Mouse (Mus musculus) forebrain, embryonic 13.5 days (tissue): ENCODE results near the gene Rangrf. TPM values are rescaled to one million over a fixed set of nuclear protein-coding genes. Genes with fewer than 3 reads are reported as not detected.

Experiments used
- ATAC-seq: fragments of 200-750 bp; cut with Nextera tagmentation; 2 replicates; pipeline ENCODE4 v1.8.0; 2017
- H3K27ac ChIP-seq: fragments of 300-500 bp; sonication (generic); 2 replicates; pipeline ENCODE4 v1.5.1; 2015; ENCODE audit warnings: inconsistent platforms, mild to moderate bottlenecking, moderate library complexity
- H3K27me3 ChIP-seq: fragments of 300-500 bp; sonication (generic); 2 replicates; pipeline ENCODE4 v1.6.1; 2015; ENCODE audit warnings: mild to moderate bottlenecking, inconsistent platforms
- H3K36me3 ChIP-seq: fragments of 300-500 bp; sonication (generic); 2 replicates; pipeline ENCODE4 v1.6.1; 2015; ENCODE audit warnings: mild to moderate bottlenecking, inconsistent platforms; ENCODE audit not compliant: poor library complexity, severe bottlenecking
- H3K4me1 ChIP-seq: fragments of 300-500 bp; sonication (generic); 2 replicates; pipeline ENCODE4 v1.6.1; 2015; ENCODE audit warnings: inconsistent platforms
- H3K4me2 ChIP-seq: fragments of 300-500 bp; sonication (generic); 2 replicates; pipeline ENCODE4 v1.6.1; 2015; ENCODE audit warnings: inconsistent platforms, mild to moderate bottlenecking, moderate library complexity
- H3K4me3 ChIP-seq: fragments of 300-500 bp; sonication (generic); 2 replicates; pipeline ENCODE4 v1.5.1; 2015; ENCODE audit warnings: mild to moderate bottlenecking, inconsistent platforms
- H3K9ac ChIP-seq: fragments of 300-500 bp; sonication (generic); 2 replicates; pipeline ENCODE4 v1.6.1; 2015; ENCODE audit warnings: mild to moderate bottlenecking, inconsistent platforms
- H3K9me3 ChIP-seq: fragments of 300-500 bp; sonication (generic); replicated peaks from 2 replicates; pipeline ENCODE4 v1.6.1; 2016; ENCODE audit warnings: inconsistent platforms
- WGBS: fragments of 180-500 bp; shearing (Covaris S2); methylation state at CpG from one replicate; pipeline ENCODE4 v1.1.7; 2015; 5-methylcytosine and 5-hydroxymethylcytosine counted together
- polyA plus RNA-seq: library from polyadenylated mRNA; unstranded; fragments of >200 nt; fragmentation: Nextera tagmentation; extraction: Ambion mirVana; gene quantifications from 2 replicates; pipeline ENCODE4 v1.2.1, GENCODE M21; 2015

The Rangrf gene
- polyA plus RNA-seq, 1 experiment from 2014 or later, result 49.3 TPM

DNA sequence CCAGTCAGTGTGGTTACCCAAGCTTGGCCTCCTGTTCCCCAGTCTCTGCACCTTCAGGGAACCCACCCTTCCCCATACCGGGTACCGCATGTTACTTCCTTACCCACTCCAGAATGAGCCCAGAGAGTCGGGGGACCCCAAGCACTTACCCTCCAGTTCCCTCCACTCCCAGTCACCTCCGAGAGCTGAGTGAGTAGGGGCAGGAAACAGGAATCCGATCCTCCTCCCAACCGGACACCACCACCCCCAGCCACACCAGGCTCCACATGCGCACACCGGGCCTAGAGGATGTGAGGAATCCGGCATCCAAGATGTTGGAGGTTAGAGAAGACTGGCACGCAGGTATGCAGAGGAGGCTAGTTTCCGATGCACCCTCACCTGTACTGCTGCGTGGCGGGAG lies 18.3 kb downstream of the Rangrf start:
- Histone ChIP-seq H3K4me2 (no peak overlapping the region), H3K36me3 (no peaks in the 10 kb centered on the region), H3K27ac (peak overlapping the region; percentile 14; the same call in 1 of the 2 replicates), H3K4me1 (peaks cover 16% of the 10 kb centered on the region), H3K9ac (no peak overlapping the region), H3K4me3 (no peak overlapping the region), H3K27me3 (peaks cover 52% of the 10 kb centered on the region), H3K9me3 (no peaks in the 10 kb centered on the region)
- WGBS, result 35% methylated on average over 13 of the region's 13 CpGs
- no peak for ATAC-seq

DNA sequence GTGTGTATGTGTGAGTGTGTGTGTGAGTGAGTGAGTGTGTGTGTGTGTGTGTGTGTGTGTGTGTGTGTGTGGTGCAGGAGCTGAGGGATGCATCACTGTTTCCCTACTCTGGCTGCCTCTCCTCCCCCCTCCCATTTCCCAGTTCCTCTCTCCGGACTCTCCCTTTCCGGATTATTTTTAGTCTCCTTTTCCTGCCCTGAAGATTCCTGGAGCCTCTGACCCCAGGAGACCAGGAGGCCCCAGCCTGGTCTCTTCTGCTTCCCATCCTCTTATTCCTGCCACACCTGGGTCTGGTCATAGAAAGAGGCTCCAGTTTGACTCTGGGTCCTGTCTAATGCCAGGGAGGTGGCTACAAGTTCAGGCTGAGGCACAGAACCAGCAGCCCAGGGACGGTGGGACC lies 18.9 kb downstream of the Rangrf start:
- H3K9ac ChIP-seq, result no peak overlapping the region
- H3K4me1 ChIP-seq, result peaks cover 16% of the 10 kb centered on the region
- H3K27me3 ChIP-seq, result peaks cover 58% of the 10 kb centered on the region
- peak overlapping the region; percentile 14; the same call in 1 of the 2 replicates for H3K27ac ChIP-seq
- no peak overlapping the region for H3K4me3 ChIP-seq
- no peak overlapping the region for H3K4me2 ChIP-seq
- 47% methylated on average over 3 of the region's 3 CpGs for WGBS
- ATAC-seq, result no peak
- no peaks in the 10 kb centered on the region for H3K36me3 ChIP-seq
- no peaks in the 10 kb centered on the region for H3K9me3 ChIP-seq

DNA sequence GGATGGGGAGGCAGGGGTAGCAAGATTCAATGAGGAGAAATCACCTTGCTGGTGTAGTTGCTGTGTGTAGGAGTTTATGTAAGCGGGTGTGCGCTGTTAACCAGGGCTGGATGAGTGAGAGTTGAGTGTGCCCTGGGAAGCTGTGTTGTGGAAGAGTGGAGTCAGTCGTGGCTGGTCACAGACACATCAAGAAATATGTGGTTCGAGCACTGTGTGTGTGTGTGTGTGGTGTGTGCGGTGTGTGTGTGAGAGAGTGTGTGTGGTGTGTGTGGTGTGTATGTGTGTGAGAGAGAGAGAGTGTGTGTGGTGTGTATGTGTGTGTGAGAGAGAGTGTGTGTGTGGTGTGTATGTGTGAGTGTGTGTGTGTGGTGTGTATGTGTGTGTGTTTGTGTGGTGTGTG lies 19.5 kb downstream of the Rangrf start:
- Histone ChIP-seq H3K4me2 (peak overlapping the region; percentile 65), H3K4me1 (peaks cover 16% of the 10 kb centered on the region), H3K27ac (no peak overlapping the region), H3K27me3 (peaks cover 61% of the 10 kb centered on the region), H3K9ac (0 out of 2 replicates have a peak overlapping the region, but pooled peaks have one; percentile 66), H3K9me3 (no peaks in the 10 kb centered on the region), H3K4me3 (peak overlapping the region; percentile 40; the same call in 1 of the 2 replicates), H3K36me3 (no peaks in the 10 kb centered on the region)
- WGBS, result 71% methylated on average over 5 of the region's 5 CpGs
- ATAC-seq, result no peak

DNA sequence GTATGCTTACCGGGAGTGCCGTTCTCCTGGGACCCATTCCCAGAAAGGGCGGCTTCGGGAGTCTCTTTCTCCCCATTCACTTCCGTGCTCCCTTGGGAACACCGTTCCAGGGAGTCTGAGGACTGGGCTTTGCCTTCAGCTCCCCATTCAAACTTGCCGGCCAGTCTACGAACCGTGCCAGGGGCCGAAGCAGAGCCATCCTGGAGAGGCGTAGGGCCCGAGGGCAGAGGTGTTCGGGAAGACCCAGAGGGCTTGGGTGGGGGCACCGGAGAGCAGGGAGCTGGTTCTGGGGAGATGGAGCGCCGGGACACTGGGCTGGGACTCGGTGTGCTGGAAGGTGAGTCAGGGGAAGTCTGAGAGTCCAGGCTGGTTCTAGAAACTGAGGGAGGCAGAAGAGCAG lies 20.6 kb downstream of the Rangrf start:
- H3K9me3 ChIP-seq, result no peaks in the 10 kb centered on the region
- under 1% methylated on average over 17 of the region's 17 CpGs for WGBS
- ATAC-seq, result no peak
- H3K4me1 ChIP-seq, result peaks cover 16% of the 10 kb centered on the region
- peak overlapping the region; percentile 40 for H3K4me3 ChIP-seq
- H3K36me3 ChIP-seq, result no peaks in the 10 kb centered on the region
- H3K4me2 ChIP-seq, result peak overlapping the region; percentile 65
- peaks cover 61% of the 10 kb centered on the region for H3K27me3 ChIP-seq
- H3K9ac ChIP-seq, result peak overlapping the region; percentile 66
- no peak overlapping the region for H3K27ac ChIP-seq

DNA sequence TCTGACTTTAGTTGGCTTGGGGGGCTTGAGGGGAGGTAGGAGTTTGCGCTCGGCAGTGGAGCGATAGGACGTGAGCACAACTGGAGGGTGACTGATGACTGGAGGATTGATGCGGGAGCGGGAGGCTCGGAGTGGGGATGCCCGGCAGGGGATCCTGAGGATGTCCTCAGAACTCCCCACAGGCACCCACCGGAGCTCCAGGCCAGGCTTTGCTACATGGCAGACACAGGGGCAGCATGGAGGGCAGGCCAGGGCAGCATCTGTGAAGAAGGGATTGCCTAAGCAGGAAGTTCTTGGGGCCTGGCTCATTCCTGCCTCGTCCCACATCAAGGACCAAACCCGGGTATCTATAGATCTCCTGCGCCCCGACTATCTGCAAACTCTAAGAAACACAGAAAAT lies 21.1 kb downstream of the Rangrf start:
- no peak overlapping the region for H3K27ac ChIP-seq
- no peaks in the 10 kb centered on the region for H3K36me3 ChIP-seq
- no peaks in the 10 kb centered on the region for H3K9me3 ChIP-seq
- H3K4me2 ChIP-seq, result peak overlapping the region; percentile 65
- peaks cover 61% of the 10 kb centered on the region for H3K27me3 ChIP-seq
- no peak for ATAC-seq
- H3K4me3 ChIP-seq, result peak overlapping the region; percentile 40
- H3K4me1 ChIP-seq, result peaks cover 16% of the 10 kb centered on the region
- no peak overlapping the region for H3K9ac ChIP-seq
- WGBS, result 14% methylated on average over 13 of the region's 13 CpGs

DNA sequence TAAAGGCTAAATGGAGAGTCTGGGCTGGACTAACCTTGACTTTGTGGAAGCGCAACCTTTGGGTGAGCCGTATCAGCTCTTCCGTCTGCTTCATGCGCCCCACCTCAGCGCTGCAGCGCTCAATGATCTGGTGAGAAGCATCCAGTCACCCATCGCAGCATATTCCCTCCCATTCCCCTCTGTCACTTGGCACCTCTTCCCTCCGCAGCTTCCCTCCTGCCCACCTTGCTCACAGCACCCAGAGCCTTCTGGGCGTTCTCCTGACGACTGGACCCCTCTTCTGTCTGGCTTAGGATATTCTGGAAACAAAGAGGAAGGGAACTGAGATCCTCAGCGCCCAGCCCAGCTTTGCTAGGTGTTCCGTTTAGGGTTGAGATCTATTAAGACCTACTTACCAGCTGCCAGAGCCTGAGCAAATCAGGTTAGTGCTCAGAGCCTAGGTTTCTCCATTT lies 27.4 kb downstream of the Rangrf start:
- peak overlapping the region; percentile 11 for H3K27ac ChIP-seq
- peak overlapping the region; percentile 49 for H3K4me2 ChIP-seq
- no peaks in the 10 kb centered on the region; the same call in 1 of the 2 replicates for H3K36me3 ChIP-seq
- H3K9me3 ChIP-seq, result no peaks in the 10 kb centered on the region
- peak overlapping the region; percentile 54 for H3K9ac ChIP-seq
- H3K4me1 ChIP-seq, result peaks cover 3% of the 10 kb centered on the region; the same call in 1 of the 2 replicates
- peak overlapping the region; percentile 21 for H3K4me3 ChIP-seq
- 3% methylated on average over 11 of the region's 12 CpGs for WGBS
- peaks cover 31% of the 10 kb centered on the region for H3K27me3 ChIP-seq
- ATAC-seq, result peak; percentile 36; the same call in 1 of the 2 replicates

DNA sequence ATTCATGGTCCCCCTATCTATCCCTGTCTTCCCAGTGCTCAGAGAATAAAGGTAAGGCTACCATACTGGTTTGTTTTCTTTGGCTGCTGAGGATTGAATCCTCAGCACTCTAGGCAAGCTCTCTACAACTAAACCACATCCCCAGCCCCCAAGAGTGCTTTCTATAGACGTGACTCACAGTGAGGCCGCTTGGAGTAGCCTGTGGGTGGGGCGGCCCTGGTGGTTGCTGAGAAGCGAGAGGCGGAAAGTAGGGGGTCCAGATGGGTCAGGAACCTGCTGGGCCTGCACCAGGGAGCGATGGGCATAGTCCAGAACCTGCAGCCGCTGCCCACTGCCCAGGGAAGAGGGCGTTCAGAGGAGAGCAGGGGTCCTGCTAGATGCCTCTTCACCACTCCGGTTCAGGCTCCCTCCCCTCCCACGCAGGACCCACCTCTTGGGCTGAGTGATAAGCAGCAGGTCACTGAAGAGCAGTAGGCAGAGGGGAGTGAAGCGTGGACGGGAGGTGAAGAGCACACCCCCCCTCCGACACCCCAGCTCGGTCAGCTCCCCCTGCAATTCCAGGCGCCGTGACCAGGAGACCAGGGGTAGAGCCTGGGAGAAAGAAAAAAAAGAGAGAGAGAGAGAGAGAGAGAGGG lies 28.1 kb downstream of the Rangrf start:
- peak overlapping the region; percentile 28 for H3K4me3 ChIP-seq
- peak overlapping the region; percentile 49 for H3K4me2 ChIP-seq
- no peaks in the 10 kb centered on the region for H3K9me3 ChIP-seq
- H3K27ac ChIP-seq, result no peak overlapping the region
- H3K4me1 ChIP-seq, result peaks cover 3% of the 10 kb centered on the region; the same call in 1 of the 2 replicates
- 9% methylated on average over 16 of the region's 16 CpGs for WGBS
- peaks cover 27% of the 10 kb centered on the region for H3K27me3 ChIP-seq
- H3K9ac ChIP-seq, result peak overlapping the region; percentile 55
- no peak for ATAC-seq
- H3K36me3 ChIP-seq, result no peaks in the 10 kb centered on the region; the same call in 1 of the 2 replicates

DNA sequence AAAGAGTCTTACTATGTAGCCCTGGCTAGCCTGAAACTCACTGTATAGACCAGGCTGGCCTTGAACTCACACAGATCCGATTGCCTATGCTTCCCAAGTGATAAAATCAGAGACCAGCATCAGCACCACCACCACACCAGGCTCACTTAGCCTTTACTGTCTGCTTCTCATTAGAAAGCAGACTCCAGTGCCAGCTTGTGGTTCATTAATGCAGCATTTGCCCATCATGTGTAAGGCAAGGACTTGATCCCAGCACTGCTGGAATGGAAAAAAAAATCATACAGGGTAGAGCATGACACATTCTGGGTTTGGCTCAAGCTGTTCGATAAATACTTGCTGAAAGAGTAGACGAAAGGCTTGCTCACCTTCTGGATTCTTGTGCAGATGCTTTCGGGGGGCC lies 29.0 kb downstream of the Rangrf start:
- ATAC-seq, result no peak
- H3K27ac ChIP-seq, result no peak overlapping the region
- H3K4me1 ChIP-seq, result peaks cover 3% of the 10 kb centered on the region; the same call in 1 of the 2 replicates
- no peaks in the 10 kb centered on the region; the same call in 1 of the 2 replicates for H3K36me3 ChIP-seq
- H3K27me3 ChIP-seq, result peaks cover 18% of the 10 kb centered on the region
- H3K4me2 ChIP-seq, result no peak overlapping the region; the same call in 1 of the 2 replicates
- H3K4me3 ChIP-seq, result no peak overlapping the region
- no peaks in the 10 kb centered on the region for H3K9me3 ChIP-seq
- 0 out of 2 replicates have a peak overlapping the region, but pooled peaks have one; percentile 1 for H3K9ac ChIP-seq
- 87% methylated on average over 4 of the region's 4 CpGs for whole genome bisulfite sequencing

DNA sequence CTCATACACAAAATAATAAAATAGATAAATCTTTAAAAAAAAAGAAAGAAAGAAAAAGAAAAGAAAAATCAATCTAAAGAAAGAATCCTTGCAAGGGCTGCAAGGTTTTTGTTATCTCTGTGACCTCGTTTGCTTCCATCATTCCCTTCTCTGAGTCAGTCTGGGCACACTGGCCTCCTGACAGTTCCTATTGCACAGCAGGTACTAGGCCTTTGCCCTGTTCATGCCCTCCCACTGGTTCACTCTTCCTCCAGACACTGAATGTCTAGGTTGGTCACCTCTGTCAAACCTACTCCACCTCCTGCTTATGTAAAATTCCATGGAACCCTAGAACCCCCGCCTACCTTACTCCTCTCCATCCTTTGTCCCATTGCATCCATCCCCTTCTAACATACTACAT lies 29.7 kb downstream of the Rangrf start:
- no peak overlapping the region for H3K27ac ChIP-seq
- no peak overlapping the region for H3K4me3 ChIP-seq
- H3K4me1 ChIP-seq, result peaks cover 7% of the 10 kb centered on the region
- H3K4me2 ChIP-seq, result no peak overlapping the region
- H3K36me3 ChIP-seq, result no peaks in the 10 kb centered on the region; the same call in 1 of the 2 replicates
- WGBS, result 69% methylated on average over 2 of the region's 2 CpGs
- peaks cover 16% of the 10 kb centered on the region for H3K27me3 ChIP-seq
- H3K9me3 ChIP-seq, result no peaks in the 10 kb centered on the region
- H3K9ac ChIP-seq, result no peak overlapping the region
- ATAC-seq, result no peak

DNA sequence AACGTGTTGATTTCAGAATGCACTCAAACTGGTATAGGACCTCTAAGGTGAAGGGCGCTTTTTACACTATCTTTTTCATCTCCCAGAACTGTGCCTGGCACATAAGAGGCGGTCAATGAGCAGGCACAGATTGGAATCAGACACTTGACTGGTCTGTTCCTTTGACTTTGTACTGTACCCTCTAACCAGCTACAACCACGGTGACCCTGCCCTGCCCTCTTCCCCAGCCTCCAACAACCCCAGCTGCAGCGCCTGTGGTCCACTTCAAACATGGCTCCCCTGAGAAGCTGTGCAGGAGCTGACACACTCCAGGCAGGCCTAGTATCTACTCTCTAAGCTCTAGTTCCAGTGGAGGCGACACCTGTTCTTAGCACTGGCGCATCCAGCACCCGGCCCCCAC lies 32.3 kb downstream of the Rangrf start:
- Histone ChIP-seq H3K27me3 (peaks cover 14% of the 10 kb centered on the region), H3K36me3 (no peaks in the 10 kb centered on the region; the same call in 1 of the 2 replicates), H3K9me3 (no peaks in the 10 kb centered on the region), H3K4me2 (no peak overlapping the region), H3K4me3 (no peak overlapping the region), H3K27ac (no peak overlapping the region), H3K4me1 (peaks cover 9% of the 10 kb centered on the region), H3K9ac (no peak overlapping the region)
- 92% methylated on average over 8 of the region's 8 CpGs for WGBS
- no peak for ATAC-seq

DNA sequence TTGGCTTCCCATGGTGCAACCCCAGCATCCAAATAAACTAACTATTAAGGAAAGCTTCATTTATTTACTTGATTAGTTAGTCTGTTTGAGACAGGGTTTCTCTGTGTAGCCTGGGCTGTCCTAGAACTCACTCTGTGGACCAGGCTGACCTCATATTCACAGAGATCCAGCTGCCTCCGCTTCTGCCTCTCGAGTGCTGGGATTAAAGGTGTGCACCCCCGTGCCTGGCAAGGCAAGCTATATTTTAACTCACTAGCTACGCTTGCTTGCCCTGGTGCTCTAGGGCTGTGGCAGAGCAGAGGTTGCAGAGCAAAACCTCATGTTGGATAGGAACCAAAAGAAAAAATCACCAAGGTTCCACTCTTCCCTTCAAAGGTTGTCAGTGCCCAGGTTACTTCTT lies 34.5 kb downstream of the Rangrf start:
- ATAC-seq, result no peak
- H3K27ac ChIP-seq, result no peak overlapping the region
- 54% methylated on average over 4 of the region's 4 CpGs for WGBS
- no peaks in the 10 kb centered on the region; the same call in 1 of the 2 replicates for H3K36me3 ChIP-seq
- no peaks in the 10 kb centered on the region for H3K27me3 ChIP-seq
- H3K9me3 ChIP-seq, result no peaks in the 10 kb centered on the region
- H3K4me1 ChIP-seq, result peaks cover 6% of the 10 kb centered on the region
- peak overlapping the region; percentile 67 for H3K4me2 ChIP-seq
- H3K4me3 ChIP-seq, result peak overlapping the region; percentile 49
- peak overlapping the region; percentile 74 for H3K9ac ChIP-seq

DNA sequence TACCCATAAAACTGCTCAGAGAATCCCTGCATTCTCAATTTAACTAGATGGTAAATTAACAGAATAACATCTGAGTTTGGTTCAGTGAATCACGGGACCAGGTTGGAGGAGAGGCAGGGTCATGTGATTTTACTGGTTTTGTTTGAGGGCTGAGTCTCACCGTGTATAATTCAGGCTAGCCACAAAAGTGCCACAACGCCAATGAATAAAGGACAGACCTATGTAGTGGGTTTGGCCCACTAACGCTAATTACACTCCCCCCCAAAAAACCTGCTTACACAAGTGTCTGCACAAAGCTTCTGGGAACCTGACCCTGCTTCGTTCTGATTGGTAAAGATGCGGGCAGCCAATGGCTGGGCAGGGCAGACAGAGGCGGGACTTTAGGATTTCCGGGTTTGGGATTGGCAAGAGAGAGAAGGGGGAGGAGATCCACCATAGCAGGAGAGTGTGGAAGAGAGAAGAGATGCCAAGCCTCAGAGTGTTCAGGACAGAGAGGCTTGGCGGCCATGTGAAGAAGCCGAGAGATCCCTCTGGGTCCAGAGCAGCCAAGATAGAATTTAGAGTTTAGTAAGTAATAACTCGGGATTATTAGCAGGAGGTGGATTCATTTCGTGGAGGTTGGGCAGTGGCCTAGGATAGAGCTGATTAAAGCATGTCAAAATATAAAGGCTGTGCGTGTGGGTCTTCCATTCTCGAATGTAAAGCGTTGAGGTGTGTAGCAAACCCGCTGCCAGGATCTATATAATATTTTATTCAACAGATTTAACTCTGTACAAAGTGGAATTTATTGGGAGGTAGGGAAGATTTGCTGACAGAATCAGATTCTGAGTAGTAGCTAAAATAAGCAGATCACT lies 35.3 kb downstream of the Rangrf start:
- no peaks in the 10 kb centered on the region for H3K27me3 ChIP-seq
- 2% methylated on average over 16 of the region's 16 CpGs for WGBS
- peak overlapping the region; percentile 49 for H3K4me3 ChIP-seq
- peak overlapping the region; percentile 74 for H3K9ac ChIP-seq
- H3K27ac ChIP-seq, result peak overlapping the region; percentile 72
- no peaks in the 10 kb centered on the region for H3K9me3 ChIP-seq
- peak; percentile 100 for ATAC-seq
- peak overlapping the region; percentile 67 for H3K4me2 ChIP-seq
- H3K36me3 ChIP-seq, result no peaks in the 10 kb centered on the region; the same call in 1 of the 2 replicates
- H3K4me1 ChIP-seq, result peaks cover 6% of the 10 kb centered on the region
